In genomic region chr7:80860227-80860626, GRCm38 (mm10) we compare ENCODE assay signal across 8 mouse cellular contexts. TPM values are rescaled to one million over a fixed set of nuclear protein-coding genes. Genes with fewer than 3 reads are reported as not detected.
DNase-seq lines count a peak whose midpoint lies in the region; ATAC-seq and TF ChIP-seq lines count a peak whose summit lies in the region.

No protein-coding gene starts in this region.

- peak overlapping the region; percentile 91 for H3K27ac ChIP-seq in heart, adult 2 months
- 0 out of 2 replicates have a peak overlapping the region, but pooled peaks have one; percentile 30 for H3K27ac ChIP-seq in neural tube, embryonic 13.5 days (replicated peaks)

- peak overlapping the region; percentile 78 for H3K4me2 ChIP-seq in neural tube, embryonic 13.5 days

- no peak for TF ChIP-seq POLR2A in heart, adult 2 months (IDR thresholded peaks at IDR 0.05; ENCODE audit: insufficient read depth, low read depth, low read length)
- TF ChIP-seq POLR2A in lung, adult 2 months (IDR thresholded peaks at IDR 0.05; ENCODE audit: borderline replicate concordance, extremely low read depth, low read depth, low read length), result peak; percentile 14; the same call in 1 of the 2 replicates

- H3K27me3 ChIP-seq in heart, adult 2 months (ENCODE audit: control insufficient read depth, insufficient read depth, low read length), result no peaks in the 10 kb centered on the region
- no peaks in the 10 kb centered on the region for H3K27me3 ChIP-seq in neural tube, embryonic 13.5 days

- DNase-seq in B cell, adult 2 months, result peak; percentile 66 to 71
- peak; percentile 47 for DNase-seq in Muller cell, postnatal 12 days (ENCODE audit: inconsistent ontology term)
- peak; percentile 49 to 61 for DNase-seq in cerebellum, postnatal 25 days
- peak; percentile 65 to 71 for DNase-seq in heart, adult 2 months
- peak; percentile 74 for DNase-seq in kidney, adult 11 months
- DNase-seq in lung, adult 2 months, result peak; percentile 70
- DNase-seq in thymus, postnatal 25 days, result peak; percentile 79

- no peak for TF ChIP-seq CTCF in heart, adult 2 months (IDR thresholded peaks at IDR 0.05)
- TF ChIP-seq CTCF in lung, adult 2 months (IDR thresholded peaks at IDR 0.05; ENCODE audit: insufficient read depth, low read length), result no peak

- 0 out of 2 replicates have a peak, but pooled peaks cover 1% of the 10 kb centered on the region for H3K79me2 ChIP-seq in heart, adult 2 months (replicated peaks; ENCODE audit: control insufficient read depth, insufficient read depth, low read length)

- WGBS in heart, adult 2 months, result 0% methylated on average over 13 of the region's 13 CpGs
- WGBS in lung, adult 2 months, result 0% methylated on average over 13 of the region's 13 CpGs
- WGBS in neural tube, embryonic 13.5 days, result under 1% methylated on average over 13 of the region's 13 CpGs

- no peaks in the 10 kb centered on the region for H3K9me3 ChIP-seq in neural tube, embryonic 13.5 days

- peak; percentile 82 for ATAC-seq in neural tube, embryonic 13.5 days (ENCODE audit: low read depth)

- H3K36me3 ChIP-seq in heart, adult 2 months (ENCODE audit: control insufficient read depth, insufficient read depth, low read length), result peaks cover 2% of the 10 kb centered on the region; the same call in 1 of the 2 replicates
- H3K36me3 ChIP-seq in neural tube, embryonic 13.5 days, result peaks cover 23% of the 10 kb centered on the region

- intact Hi-C loops in heart, adult 2 months (cut with DNase I), result loop anchor here (5.0 kb wide), 1 partner anchor 132 kb away; the partner anchor contains the start of gene Zfp592

- peak overlapping the region; percentile 100 for H3K4me3 ChIP-seq in heart, adult 2 months
- H3K4me3 ChIP-seq in lung, adult 2 months (replicated peaks; ENCODE audit: extremely low read depth, low read depth, low read length), result peak overlapping the region; percentile 78
- peak overlapping the region; percentile 82 for H3K4me3 ChIP-seq in neural tube, embryonic 13.5 days

- H3K4me1 ChIP-seq in heart, adult 2 months (ENCODE audit: control insufficient read depth, insufficient read depth, low read length), result peaks cover 13% of the 10 kb centered on the region
- H3K4me1 ChIP-seq in lung, adult 2 months (ENCODE audit: control insufficient read depth, insufficient read depth, low read length), result peaks cover 18% of the 10 kb centered on the region
- H3K4me1 ChIP-seq in neural tube, embryonic 13.5 days (replicated peaks), result peaks cover 38% of the 10 kb centered on the region

- TF ChIP-seq EP300 in heart, adult 2 months (IDR thresholded peaks at IDR 0.05; ENCODE audit: insufficient read depth, low read depth, low read length), result no peak

- H3K9ac ChIP-seq in heart, adult 2 months (ENCODE audit: low read depth, low read length), result no peak overlapping the region
- H3K9ac ChIP-seq in neural tube, embryonic 13.5 days, result peak overlapping the region; percentile 79

RNA-seq across cellular contexts. Expression of gene Zscan2, which starts 0.5 kb away (rescaled TPM):
- total RNA-seq in heart, adult 2 months (2021), result 1 to 10 TPM; 5.7 to 6.3 TPM
- polyA plus RNA-seq in heart, adult 2 months (2012; rRNA removed), result 3.0 and 4.0 TPM in 2 replicates
- 5.5 and 6.2 TPM in 2 replicates for polyA plus RNA-seq in lung, adult 2 months (2012; rRNA removed)
- 5.3 and 5.4 TPM in 2 replicates for polyA plus RNA-seq in neural tube, embryonic 13.5 days (2015; fragmentation: Nextera tagmentation; extraction: Ambion mirVana)

RNA-seq across cellular contexts. Expression of gene Iqgap1, which starts 34.5 kb away (rescaled TPM):
- total RNA-seq in heart, adult 2 months (2021), result 10 to 100 TPM; 33.5 to 35.8 TPM
- polyA plus RNA-seq in heart, adult 2 months (2012; rRNA removed), result 34.8 and 47.5 TPM in 2 replicates
- 118 and 135 TPM in 2 replicates for polyA plus RNA-seq in lung, adult 2 months (2012; rRNA removed)
- 19.7 and 22.3 TPM in 2 replicates for polyA plus RNA-seq in neural tube, embryonic 13.5 days (2015; fragmentation: Nextera tagmentation; extraction: Ambion mirVana)

RNA-seq across cellular contexts. Expression of gene Wdr73, which starts 40.8 kb away (rescaled TPM):
- 1 to 10 TPM; 4.3 to 7.2 TPM for total RNA-seq in heart, adult 2 months (2021)
- polyA plus RNA-seq in heart, adult 2 months (2012; rRNA removed), result 7.7 and 10.7 TPM in 2 replicates
- polyA plus RNA-seq in lung, adult 2 months (2012; rRNA removed), result 9.5 and 14.7 TPM in 2 replicates
- polyA plus RNA-seq in neural tube, embryonic 13.5 days (2015; fragmentation: Nextera tagmentation; extraction: Ambion mirVana), result 36.3 and 43.3 TPM in 2 replicates

RNA-seq across cellular contexts. Expression of gene Nmb, which starts 44.6 kb away (rescaled TPM):
- total RNA-seq in heart, adult 2 months (2021), result 1 to 10 TPM; 7.5 to 9.8 TPM
- polyA plus RNA-seq in heart, adult 2 months (2012; rRNA removed), result 4.2 and 4.9 TPM in 2 replicates
- polyA plus RNA-seq in lung, adult 2 months (2012; rRNA removed), result 2.6 and 4.1 TPM in 2 replicates
- 5.5 and 7.5 TPM in 2 replicates for polyA plus RNA-seq in neural tube, embryonic 13.5 days (2015; fragmentation: Nextera tagmentation; extraction: Ambion mirVana)

Comparison
In these comparisons a context has a peak if more than half of its experiments do, and no peak if none do; other contexts are left out.
1. Peak in every context shown above with its lines: DNase-seq, ATAC-seq, H3K4me3 ChIP-seq and H3K27ac ChIP-seq.